Mouse (Mus musculus) lung, postnatal 10 days (tissue): ENCODE results near the gene Tekt5.
A peak's percentile ranks its signal among the peaks of the same experiment; 100 is the strongest.

Source experiments
- DNase-seq: peaks from one replicate; pipeline ENCODE4 v3.0.0; 2021

Gene Tekt5

GRCm38 (mm10) chr16:10377286-10377685 lies 18.0 kb downstream of the Tekt5 start:
- DNase-seq = no peak

GRCm38 (mm10) chr16:10374254-10375011 lies 20.9 kb downstream of the Tekt5 start:
- peak; percentile 76 for DNase-seq

GRCm38 (mm10) chr16:10372372-10372771 lies 22.9 kb downstream of the Tekt5 start:
- peak; percentile 59 for DNase-seq

- no peak for DNase-seq
Observed at GRCm38 (mm10) chr16:10369996-10370395, 25.3 kb downstream of the Tekt5 start.

- peak; percentile 74 for DNase-seq
Observed at GRCm38 (mm10) chr16:10369468-10369934, 25.8 kb downstream of the Tekt5 start.

- DNase-seq = peak; percentile 86
Observed at GRCm38 (mm10) chr16:10366240-10367217, 28.8 kb downstream of the Tekt5 start.

GRCm38 (mm10) chr16:10365796-10366195 lies 29.5 kb downstream of the Tekt5 start:
- peak; percentile 24 for DNase-seq

GRCm38 (mm10) chr16:10363061-10363460 lies 32.2 kb downstream of the Tekt5 start:
- DNase-seq = no peak

GRCm38 (mm10) chr16:10359241-10359640 lies 36.0 kb downstream of the Tekt5 start:
- no peak for DNase-seq

- DNase-seq = peak; percentile 75
Observed at GRCm38 (mm10) chr16:10358010-10358934, 37.0 kb downstream of the Tekt5 start.

- peak; percentile 85 for DNase-seq
Observed at GRCm38 (mm10) chr16:10355004-10355403, 40.3 kb downstream of the Tekt5 start.

GRCm38 (mm10) chr16:10351050-10351636 lies 44.1 kb downstream of the Tekt5 start:
- peak; percentile 70 for DNase-seq

GRCm38 (mm10) chr16:10349876-10350275 lies 45.4 kb downstream of the Tekt5 start:
- DNase-seq = peak; percentile 77

GRCm38 (mm10) chr16:10349436-10349835 lies 45.9 kb downstream of the Tekt5 start:
- peak; percentile 83 for DNase-seq

GRCm38 (mm10) chr16:10347551-10347950 lies 47.7 kb downstream of the Tekt5 start:
- DNase-seq = peak; percentile 65

GRCm38 (mm10) chr16:10341110-10341509 lies 54.2 kb downstream of the Tekt5 start:
- DNase-seq = no peak

- no peak for DNase-seq
Observed at GRCm38 (mm10) chr16:10339930-10340329, 55.4 kb downstream of the Tekt5 start.

GRCm38 (mm10) chr16:10338601-10339000 lies 56.7 kb downstream of the Tekt5 start:
- DNase-seq = no peak

GRCm38 (mm10) chr16:10337422-10338197 lies 57.7 kb downstream of the Tekt5 start:
- peak; percentile 71 for DNase-seq

- no peak for DNase-seq
Observed at GRCm38 (mm10) chr16:10336454-10337421, 58.6 kb downstream of the Tekt5 start.
